Mouse (Mus musculus) bone marrow macrophage, adult 2 months (primary cell): ENCODE measurements around the gene Rpusd2.

Source experiments
- CTCF ChIP-seq: IDR thresholded peaks from 2 replicates; pipeline ENCODE4 v1.5.1; 2012; ENCODE audit warnings: low read depth, mild to moderate bottlenecking, low read length, moderate library complexity
- POLR2A ChIP-seq: IDR thresholded peaks from 2 replicates; pipeline ENCODE4 v1.6.1; 2012; ENCODE audit warnings: mild to moderate bottlenecking, low read depth, low read length, borderline replicate concordance

GRCm38 (mm10) chr2:119028941-119029551 is 5.5 kb upstream of the Rpusd2 start, which contains the start of gene Ccdc32:
- TF ChIP-seq CTCF: no peak
- TF ChIP-seq POLR2A: no peak
